Comparison of ENCODE assay signal across 8 mouse cellular contexts in the genomic region with DNA sequence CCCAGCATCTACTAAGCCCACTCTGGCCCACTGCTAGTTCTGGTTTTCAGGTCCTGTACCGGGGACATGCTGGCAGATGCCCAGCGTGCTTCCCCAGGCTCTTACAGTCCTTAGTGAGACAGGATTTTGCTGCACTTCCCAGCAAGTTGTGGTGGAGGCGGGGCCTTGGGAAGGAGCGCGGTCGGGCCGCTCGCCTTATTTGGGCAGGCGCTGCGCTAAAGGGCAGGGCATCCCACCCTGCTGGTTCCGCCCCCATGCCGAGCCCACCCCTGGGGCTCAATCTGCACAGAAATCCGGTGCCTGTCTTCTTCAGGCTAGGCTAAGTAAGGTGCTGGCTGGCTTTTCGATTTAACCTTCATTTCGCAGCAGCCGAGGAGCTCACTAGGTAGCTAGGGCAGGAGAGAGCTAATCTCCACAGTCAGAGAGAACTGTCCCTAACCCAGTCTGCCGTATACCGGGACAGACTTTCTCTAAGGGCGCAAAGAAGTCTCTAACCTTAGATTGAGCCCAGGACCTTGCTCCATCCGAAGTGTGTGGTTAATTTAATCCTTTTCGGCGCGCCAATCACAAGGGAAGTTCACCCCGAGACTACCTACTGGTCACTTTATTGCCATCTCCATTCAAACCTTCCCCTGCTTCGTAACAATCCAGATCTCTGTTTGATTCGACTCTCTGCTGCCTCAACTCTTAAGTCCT. TPM values are rescaled to one million over a fixed set of nuclear protein-coding genes. Genes with fewer than 3 reads are reported as not detected.
DNase-seq lines count a peak whose midpoint lies in the region; ATAC-seq and TF ChIP-seq lines count a peak whose summit lies in the region.

No protein-coding gene starts in this region.

- H3K9me3 ChIP-seq in embryonic facial prominence, embryonic 14.5 days (ENCODE audit: control insufficient read depth, low read length): no peaks in the 10 kb centered on the region
- H3K9me3 ChIP-seq in heart, embryonic 15.5 days (replicated peaks): no peaks in the 10 kb centered on the region
- no peaks in the 10 kb centered on the region for H3K9me3 ChIP-seq in kidney, postnatal 0 days (replicated peaks; ENCODE audit: low read length)

- peak overlapping the region; percentile 58 for H3K9ac ChIP-seq in embryonic facial prominence, embryonic 14.5 days (ENCODE audit: low read depth, low read length)
- H3K9ac ChIP-seq in heart, embryonic 15.5 days: peak overlapping the region; percentile 50
- 0 out of 2 replicates have a peak overlapping the region, but pooled peaks have one; percentile 18 for H3K9ac ChIP-seq in kidney, postnatal 0 days (ENCODE audit: low read depth, low read length)

- H3K4me3 ChIP-seq in embryonic facial prominence, embryonic 14.5 days (ENCODE audit: low read depth, low read length): peak overlapping the region; percentile 30
- peak overlapping the region; percentile 40 for H3K4me3 ChIP-seq in heart, embryonic 15.5 days
- H3K4me3 ChIP-seq in kidney, postnatal 0 days (replicated peaks; ENCODE audit: low read depth, low read length): 0 out of 2 replicates have a peak overlapping the region, but pooled peaks have one; percentile 7
- H3K4me3 ChIP-seq in small intestine, adult 2 months (ENCODE audit: low read depth, low read length): peak overlapping the region; percentile 51

- 0 out of 2 replicates have a peak, but pooled peaks have one; percentile 34 for TF ChIP-seq POLR2A in small intestine, adult 2 months (IDR thresholded peaks at IDR 0.05; ENCODE audit: low read depth, low read length)

- 3% methylated on average over 24 of the region's 26 CpGs for WGBS in embryonic facial prominence, embryonic 14.5 days
- WGBS in heart, embryonic 15.5 days: 7% methylated on average over 26 of the region's 26 CpGs
- WGBS in kidney, postnatal 0 days: 6% methylated on average over 26 of the region's 26 CpGs
- 29% methylated on average over 26 of the region's 26 CpGs for WGBS in small intestine, adult 2 months

- peak; percentile 91 for ATAC-seq in embryonic facial prominence, embryonic 14.5 days (ENCODE audit: low read depth)
- peak; percentile 79 for ATAC-seq in heart, embryonic 15.5 days (replicated peaks; ENCODE audit: insufficient number of reproducible peaks, insufficient read depth, low FRiP score, low read depth)
- peak; percentile 31; the same call in 1 of the 2 replicates for ATAC-seq in kidney, postnatal 0 days (replicated peaks; ENCODE audit: low FRiP score, low read depth)
- peak; percentile 83 for ATAC-seq in megakaryocyte, adult 5-6 weeks (ENCODE audit: poor library complexity, severe bottlenecking)

- H3K27ac ChIP-seq in embryonic facial prominence, embryonic 14.5 days (replicated peaks; ENCODE audit: low read depth, low read length): peak overlapping the region; percentile 70
- peak overlapping the region; percentile 74 for H3K27ac ChIP-seq in heart, embryonic 15.5 days
- peak overlapping the region; percentile 78 for H3K27ac ChIP-seq in kidney, postnatal 0 days
- H3K27ac ChIP-seq in small intestine, adult 2 months (ENCODE audit: insufficient read depth, low read depth, low read length): peak overlapping the region; percentile 77

- no peaks in the 10 kb centered on the region for H3K36me3 ChIP-seq in embryonic facial prominence, embryonic 14.5 days (ENCODE audit: control insufficient read depth, insufficient read depth, low read length)
- H3K36me3 ChIP-seq in heart, embryonic 15.5 days: no peaks in the 10 kb centered on the region
- no peaks in the 10 kb centered on the region for H3K36me3 ChIP-seq in kidney, postnatal 0 days (ENCODE audit: insufficient read depth, low read length)
- H3K36me3 ChIP-seq in small intestine, adult 2 months (ENCODE audit: control insufficient read depth, insufficient read depth, low read length): no peaks in the 10 kb centered on the region

- no peaks in the 10 kb centered on the region for H3K27me3 ChIP-seq in embryonic facial prominence, embryonic 14.5 days (replicated peaks; ENCODE audit: control insufficient read depth, insufficient read depth, low read length)
- no peaks in the 10 kb centered on the region for H3K27me3 ChIP-seq in heart, embryonic 15.5 days
- no peaks in the 10 kb centered on the region for H3K27me3 ChIP-seq in kidney, postnatal 0 days (ENCODE audit: insufficient read depth, low read length)
- no peaks in the 10 kb centered on the region for H3K27me3 ChIP-seq in small intestine, adult 2 months (ENCODE audit: control insufficient read depth, insufficient read depth, low read length)

- peak; percentile 51 to 61 for DNase-seq in right cerebral cortex, postnatal 10 days (ENCODE audit: low spot score in 2 of 2)
- DNase-seq in right cerebral cortex, postnatal 25 days: no peak
- peak; percentile 94 for DNase-seq in embryonic facial prominence, embryonic 14.5 days (ENCODE audit: low spot score)
- peak; percentile 89 for DNase-seq in kidney, postnatal 0 days (ENCODE audit: low spot score)
- no peak for DNase-seq in left cerebral cortex, adult 18-20 months (ENCODE audit: low spot score in 2 of 2)

- peaks cover 23% of the 10 kb centered on the region for H3K4me1 ChIP-seq in embryonic facial prominence, embryonic 14.5 days (ENCODE audit: control insufficient read depth, insufficient read depth, low read length)
- peaks cover 33% of the 10 kb centered on the region for H3K4me1 ChIP-seq in heart, embryonic 15.5 days (replicated peaks)
- H3K4me1 ChIP-seq in kidney, postnatal 0 days (replicated peaks; ENCODE audit: insufficient read depth, low read length): peaks cover 37% of the 10 kb centered on the region
- peaks cover 22% of the 10 kb centered on the region for H3K4me1 ChIP-seq in small intestine, adult 2 months (ENCODE audit: control insufficient read depth, insufficient read depth, insufficient read length, low read length)

- H3K4me2 ChIP-seq in embryonic facial prominence, embryonic 14.5 days (ENCODE audit: low read depth, low read length): peak overlapping the region; percentile 54
- H3K4me2 ChIP-seq in heart, embryonic 15.5 days: peak overlapping the region; percentile 64
- H3K4me2 ChIP-seq in kidney, postnatal 0 days (ENCODE audit: low read length): peak overlapping the region; percentile 52

- no peak for TF ChIP-seq CTCF in kidney, postnatal 0 days (IDR thresholded peaks at IDR 0.05; ENCODE audit: low read depth)
- TF ChIP-seq CTCF in small intestine, adult 2 months (IDR thresholded peaks at IDR 0.05; ENCODE audit: extremely low read depth, insufficient read length, insufficient replicate concordance, low read depth, low read length): no peak

RNA-seq across cellular contexts. Expression of a gene that starts 23.4 kb away (rescaled TPM):
- polyA plus RNA-seq in embryonic facial prominence, embryonic 14.5 days (2014; fragmentation: Nextera tagmentation; extraction: Ambion mirVana): 234 and 271 TPM in 2 replicates
- polyA plus RNA-seq in heart, embryonic 15.5 days (2015; fragmentation: Nextera tagmentation; extraction: Ambion mirVana): 251 and 280 TPM in 2 replicates
- 245 and 253 TPM in 2 replicates for polyA plus RNA-seq in kidney, postnatal 0 days (2015; fragmentation: Nextera tagmentation; extraction: Ambion mirVana)
- 162 and 187 TPM in 2 replicates for total RNA-seq in megakaryocyte, adult 5-6 weeks (2015)
- 23.2 and 39.4 TPM in 2 replicates for total RNA-seq in megakaryocyte, adult 5-6 weeks (2017)
- polyA plus RNA-seq in small intestine, adult 2 months (2012; rRNA removed): 157 and 222 TPM in 2 replicates
- 100 to 1,000 TPM; 145 TPM for total RNA-seq in left cerebral cortex, adult 18-20 months (2021)

RNA-seq across cellular contexts. Expression of a gene that starts 51.1 kb away (rescaled TPM):
- 4.5 and 5.3 TPM in 2 replicates for polyA plus RNA-seq in embryonic facial prominence, embryonic 14.5 days (2014; fragmentation: Nextera tagmentation; extraction: Ambion mirVana)
- 0.48 and 1.2 TPM in 2 replicates for polyA plus RNA-seq in heart, embryonic 15.5 days (2015; fragmentation: Nextera tagmentation; extraction: Ambion mirVana)
- polyA plus RNA-seq in kidney, postnatal 0 days (2015; fragmentation: Nextera tagmentation; extraction: Ambion mirVana): 3.2 TPM in 2 replicates
- 30.7 and 38.2 TPM in 2 replicates for total RNA-seq in megakaryocyte, adult 5-6 weeks (2015)
- total RNA-seq in megakaryocyte, adult 5-6 weeks (2017): 30.2 and 31.5 TPM in 2 replicates
- 0.90 and 1.7 TPM in 2 replicates for polyA plus RNA-seq in small intestine, adult 2 months (2012; rRNA removed)
- total RNA-seq in left cerebral cortex, adult 18-20 months (2021): 10 to 100 TPM; 10.6 to 14.0 TPM

Comparison
In these comparisons a context has a peak if more than half of its experiments do, and no peak if none do; other contexts are left out.
1. DNase-seq: peak in right cerebral cortex, postnatal 10 days (2 of 2), embryonic facial prominence, embryonic 14.5 days (single experiment) and kidney, postnatal 0 days (single experiment); none in right cerebral cortex, postnatal 25 days (single experiment) and left cerebral cortex, adult 18-20 months (0 of 2).
2. ATAC-seq: peak in every context shown above with its lines; median percentile 91 in embryonic facial prominence, embryonic 14.5 days; 83 in megakaryocyte, adult 5-6 weeks; 79 in heart, embryonic 15.5 days; 31 in kidney, postnatal 0 days.
3. Peak in every context shown above with its lines, with median percentiles within 50 percentile points of each other: H3K27ac ChIP-seq, H3K4me2 ChIP-seq, H3K4me3 ChIP-seq and H3K9ac ChIP-seq.